Mouse (Mus musculus) intestine, embryonic 15.5 days (tissue): ENCODE measurements around the gene Itpr2. TPM values are rescaled to one million over a fixed set of nuclear protein-coding genes. Genes with fewer than 3 reads are reported as not detected.

Source experiments
- ATAC-seq: fragments of 200-750 bp; cut with Nextera tagmentation; 2 replicates; pipeline ENCODE4 v1.8.0; 2017; ENCODE audit warnings: moderate TSS enrichment, moderate library complexity
- H3K27ac ChIP-seq: fragments of 300-500 bp; sonication (generic); 2 replicates; pipeline ENCODE4 v1.5.1; 2015; ENCODE audit warnings: mild to moderate bottlenecking, inconsistent platforms
- H3K27me3 ChIP-seq: fragments of 300-500 bp; sonication (generic); replicated peaks from 2 replicates; pipeline ENCODE4 v1.6.1; 2015; ENCODE audit warnings: inconsistent platforms
- H3K36me3 ChIP-seq: fragments of 300-500 bp; sonication (generic); 2 replicates; pipeline ENCODE4 v1.6.1; 2015; ENCODE audit warnings: inconsistent platforms
- H3K4me1 ChIP-seq: fragments of 300-500 bp; sonication (generic); replicated peaks from 2 replicates; pipeline ENCODE4 v1.6.1; 2015; ENCODE audit warnings: inconsistent platforms
- H3K4me2 ChIP-seq: fragments of 300-500 bp; sonication (generic); replicated peaks from 2 replicates; pipeline ENCODE4 v1.6.1; 2015; ENCODE audit warnings: mild to moderate bottlenecking, inconsistent platforms
- H3K4me3 ChIP-seq: fragments of 300-500 bp; sonication (generic); replicated peaks from 2 replicates; pipeline ENCODE4 v1.5.1; 2015; ENCODE audit warnings: inconsistent platforms
- H3K9ac ChIP-seq: fragments of 300-500 bp; sonication (generic); 2 replicates; pipeline ENCODE4 v1.6.1; 2015; ENCODE audit warnings: inconsistent platforms
- H3K9me3 ChIP-seq: fragments of 300-500 bp; sonication (generic); 2 replicates; pipeline ENCODE4 v1.6.1; 2016; ENCODE audit warnings: inconsistent platforms
- WGBS: fragments of 180-500 bp; shearing (Covaris S2); methylation state at CpG from one replicate; pipeline ENCODE4 v1.1.7; 2015; 5-methylcytosine and 5-hydroxymethylcytosine counted together
- polyA plus RNA-seq: library from polyadenylated mRNA; unstranded; fragments of >200 nt; fragmentation: Nextera tagmentation; extraction: Ambion mirVana; gene quantifications from 2 replicates; pipeline ENCODE4 v1.2.1, GENCODE M21; 2015

Itpr2 gene
- polyA plus RNA-seq, 1 experiment from 2014 or later = 8.8 TPM

DNA sequence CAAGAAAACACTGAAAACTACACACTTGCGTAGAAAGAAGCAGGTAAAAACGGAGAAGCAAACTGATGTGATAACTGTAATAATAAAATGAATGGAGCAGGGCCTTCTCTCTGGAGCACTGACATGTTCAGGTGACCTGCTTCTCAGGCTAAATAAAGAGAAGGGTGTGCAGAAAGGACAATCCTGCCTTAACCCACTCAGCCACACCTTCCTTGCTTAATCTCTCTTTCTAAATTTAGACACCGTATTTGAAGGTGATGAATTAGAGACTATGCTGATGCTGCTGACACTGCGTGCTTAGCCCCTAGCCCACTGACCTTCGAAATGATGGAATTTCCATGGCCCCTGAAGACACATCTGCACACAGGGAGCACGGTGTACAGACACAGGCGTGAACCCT lies 164.8 kb downstream of the Itpr2 start:
- H3K4me1 ChIP-seq = no peaks in the 10 kb centered on the region
- no peak for ATAC-seq
- H3K4me2 ChIP-seq = no peak overlapping the region
- 72% methylated on average over 7 of the region's 7 CpGs for WGBS
- no peak overlapping the region for H3K27ac ChIP-seq
- H3K9me3 ChIP-seq = no peaks in the 10 kb centered on the region
- H3K9ac ChIP-seq = no peak overlapping the region
- no peaks in the 10 kb centered on the region for H3K36me3 ChIP-seq
- H3K4me3 ChIP-seq = no peak overlapping the region
- H3K27me3 ChIP-seq = no peaks in the 10 kb centered on the region

- H3K4me3 ChIP-seq = no peak overlapping the region
- WGBS = 94% methylated on average over 9 of the region's 9 CpGs
- no peak overlapping the region for H3K4me2 ChIP-seq
- H3K27me3 ChIP-seq = no peaks in the 10 kb centered on the region
- H3K9me3 ChIP-seq = no peaks in the 10 kb centered on the region
- no peaks in the 10 kb centered on the region for H3K36me3 ChIP-seq
- H3K9ac ChIP-seq = no peak overlapping the region
- no peaks in the 10 kb centered on the region for H3K4me1 ChIP-seq
- H3K27ac ChIP-seq = no peak overlapping the region
- no peak for ATAC-seq
Measured at GRCm38 (mm10) chr6:146335191-146335590, 166.8 kb downstream of the Itpr2 start.

- Histone ChIP-seq H3K4me1 (no peaks in the 10 kb centered on the region), H3K4me3 (no peak overlapping the region), H3K4me2 (no peak overlapping the region), H3K27ac (no peak overlapping the region), H3K36me3 (no peaks in the 10 kb centered on the region), H3K9ac (no peak overlapping the region), H3K9me3 (no peaks in the 10 kb centered on the region), H3K27me3 (no peaks in the 10 kb centered on the region)
- ATAC-seq = no peak
- 74% methylated on average over 3 of the region's 3 CpGs for WGBS
Measured at GRCm38 (mm10) chr6:146333506-146333905, 168.5 kb downstream of the Itpr2 start.

- Histone ChIP-seq H3K27ac (no peak overlapping the region), H3K4me2 (no peak overlapping the region), H3K27me3 (no peaks in the 10 kb centered on the region), H3K4me3 (no peak overlapping the region), H3K36me3 (no peaks in the 10 kb centered on the region), H3K9me3 (no peaks in the 10 kb centered on the region), H3K4me1 (no peaks in the 10 kb centered on the region), H3K9ac (no peak overlapping the region)
- no peak for ATAC-seq
- 58% methylated on average over 6 of the region's 6 CpGs for WGBS
Measured at GRCm38 (mm10) chr6:146331017-146331669, 170.9 kb downstream of the Itpr2 start.

DNA sequence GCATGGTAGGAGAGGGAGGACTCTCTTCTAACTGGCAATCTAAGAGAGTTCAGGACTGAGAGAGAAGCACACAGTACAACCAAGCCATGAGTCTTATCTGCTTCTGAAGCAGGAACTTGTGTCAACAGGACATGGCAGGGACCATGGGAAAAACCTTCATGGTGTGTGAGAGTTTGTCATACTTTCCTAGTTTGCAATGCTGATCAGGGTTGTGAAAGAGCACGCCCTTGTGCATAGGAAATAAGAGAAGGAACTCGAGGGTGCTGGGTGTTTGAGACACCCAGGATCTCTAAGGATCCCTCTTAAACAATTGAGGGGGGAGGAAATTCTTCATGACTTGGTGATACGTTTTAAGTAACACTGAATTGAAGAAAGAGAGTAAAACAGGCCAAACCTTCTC lies 172.9 kb downstream of the Itpr2 start:
- no peak overlapping the region for H3K27ac ChIP-seq
- H3K9me3 ChIP-seq = no peaks in the 10 kb centered on the region
- 85% methylated on average over 3 of the region's 3 CpGs for WGBS
- no peak overlapping the region for H3K4me2 ChIP-seq
- H3K4me1 ChIP-seq = peaks cover under 1% of the 10 kb centered on the region
- H3K27me3 ChIP-seq = no peaks in the 10 kb centered on the region
- H3K36me3 ChIP-seq = no peaks in the 10 kb centered on the region
- ATAC-seq = no peak
- no peak overlapping the region for H3K9ac ChIP-seq
- H3K4me3 ChIP-seq = no peak overlapping the region

- Histone ChIP-seq H3K4me1 (peaks cover 15% of the 10 kb centered on the region), H3K9ac (no peak overlapping the region), H3K4me3 (no peak overlapping the region), H3K4me2 (no peak overlapping the region), H3K27ac (no peak overlapping the region), H3K9me3 (no peaks in the 10 kb centered on the region), H3K36me3 (no peaks in the 10 kb centered on the region), H3K27me3 (no peaks in the 10 kb centered on the region)
- no peak for ATAC-seq
- WGBS = 92% methylated on average over 8 of the region's 8 CpGs
Measured at GRCm38 (mm10) chr6:146326631-146327030, 175.4 kb downstream of the Itpr2 start.

DNA sequence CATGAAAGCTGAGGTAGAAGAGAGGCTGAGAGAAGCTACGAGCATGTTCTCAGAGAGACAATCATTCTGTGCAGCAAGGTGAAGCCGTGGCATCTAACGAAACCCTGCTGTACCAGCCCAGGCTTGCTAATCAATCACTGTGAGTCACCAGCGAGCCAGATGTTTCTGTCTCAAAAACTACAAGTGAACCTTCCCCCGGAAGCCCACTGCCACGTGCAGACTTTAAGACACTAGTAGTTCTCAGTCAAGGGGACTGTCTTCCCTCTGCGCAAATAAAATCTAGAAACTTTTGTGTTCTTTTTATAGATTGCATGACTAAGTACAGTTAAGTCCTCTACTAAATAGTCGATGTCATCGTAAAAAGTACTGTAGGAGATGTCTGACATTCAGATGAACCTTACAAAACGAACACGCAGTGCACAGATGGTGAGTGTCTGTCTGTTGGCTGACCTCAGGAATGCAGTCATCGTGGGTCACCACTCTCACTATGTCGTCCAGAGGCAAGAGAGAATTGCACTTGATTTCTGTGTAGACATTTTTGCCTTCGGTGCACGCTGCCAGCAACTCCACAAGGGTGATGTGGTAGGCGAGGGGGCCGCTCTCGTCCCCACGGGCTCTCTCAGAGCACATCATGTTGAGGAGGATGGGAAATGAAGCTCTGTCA lies 177.3 kb downstream of the Itpr2 start:
- Histone ChIP-seq H3K36me3 (no peaks in the 10 kb centered on the region), H3K4me3 (no peak overlapping the region), H3K27me3 (no peaks in the 10 kb centered on the region), H3K27ac (no peak overlapping the region), H3K4me2 (no peak overlapping the region), H3K4me1 (peaks cover 16% of the 10 kb centered on the region), H3K9ac (no peak overlapping the region), H3K9me3 (no peaks in the 10 kb centered on the region)
- 60% methylated on average over 19 of the region's 19 CpGs for WGBS
- ATAC-seq = no peak

DNA sequence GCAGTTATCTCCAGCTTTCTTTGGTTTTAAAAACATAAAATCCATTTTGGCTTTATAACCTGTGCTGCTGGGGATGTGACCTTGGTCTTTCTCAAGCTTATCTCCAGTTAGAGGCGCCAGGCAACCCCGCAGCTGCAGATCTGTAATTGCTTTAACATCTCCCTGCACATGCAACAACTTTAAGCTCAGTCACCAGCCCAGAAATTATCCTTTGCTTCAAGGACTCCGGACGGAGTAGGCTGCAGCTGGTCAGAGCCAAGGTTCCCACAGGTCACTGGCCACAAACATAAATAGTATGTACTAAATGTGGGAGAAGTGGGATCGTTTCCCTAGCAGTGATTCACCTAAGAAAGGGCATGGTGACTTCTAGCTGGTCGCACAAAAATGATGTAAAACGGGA lies 179.5 kb downstream of the Itpr2 start:
- Histone ChIP-seq H3K4me3 (no peak overlapping the region), H3K4me2 (no peak overlapping the region), H3K4me1 (peaks cover 16% of the 10 kb centered on the region), H3K27me3 (no peaks in the 10 kb centered on the region), H3K9ac (no peak overlapping the region), H3K9me3 (no peaks in the 10 kb centered on the region), H3K36me3 (no peaks in the 10 kb centered on the region), H3K27ac (no peak overlapping the region)
- peak; percentile 23; the same call in 1 of the 2 replicates for ATAC-seq
- 31% methylated on average over 7 of the region's 7 CpGs for WGBS

DNA sequence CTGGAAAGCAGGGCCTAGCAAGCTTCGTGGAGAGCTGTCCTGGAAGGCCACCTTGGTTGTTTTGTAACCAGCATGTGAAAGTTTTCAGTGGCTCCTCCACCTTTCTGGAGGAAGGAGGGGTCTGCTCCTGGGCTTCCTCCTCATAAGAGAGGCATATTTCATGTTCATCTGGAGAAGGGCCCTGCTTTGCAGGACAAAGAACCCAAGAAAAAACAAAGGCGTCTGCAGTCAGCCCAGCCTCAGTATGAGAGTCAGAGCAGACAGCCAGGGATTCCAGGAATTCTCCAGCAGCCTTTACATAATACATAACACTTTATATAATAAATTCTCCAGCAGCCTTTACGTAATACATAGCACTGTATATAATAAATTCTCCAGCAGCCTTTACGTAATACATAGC lies 180.1 kb downstream of the Itpr2 start:
- Histone ChIP-seq H3K27ac (peak overlapping the region; percentile 41; the same call in 1 of the 2 replicates), H3K27me3 (no peaks in the 10 kb centered on the region), H3K9me3 (no peaks in the 10 kb centered on the region), H3K4me3 (no peak overlapping the region), H3K4me1 (peaks cover 16% of the 10 kb centered on the region), H3K9ac (no peak overlapping the region), H3K36me3 (no peaks in the 10 kb centered on the region), H3K4me2 (no peak overlapping the region)
- peak; percentile 73 for ATAC-seq
- 25% methylated on average over 4 of the region's 4 CpGs for WGBS

- H3K27me3 ChIP-seq = no peaks in the 10 kb centered on the region
- ATAC-seq = no peak
- WGBS = 71% methylated on average over 6 of the region's 6 CpGs
- H3K4me1 ChIP-seq = no peaks in the 10 kb centered on the region
- H3K9ac ChIP-seq = no peak overlapping the region
- H3K4me2 ChIP-seq = no peak overlapping the region
- no peak overlapping the region for H3K4me3 ChIP-seq
- H3K27ac ChIP-seq = no peak overlapping the region
- no peaks in the 10 kb centered on the region for H3K9me3 ChIP-seq
- no peaks in the 10 kb centered on the region for H3K36me3 ChIP-seq
Measured at GRCm38 (mm10) chr6:146316415-146316814, 185.6 kb downstream of the Itpr2 start.

DNA sequence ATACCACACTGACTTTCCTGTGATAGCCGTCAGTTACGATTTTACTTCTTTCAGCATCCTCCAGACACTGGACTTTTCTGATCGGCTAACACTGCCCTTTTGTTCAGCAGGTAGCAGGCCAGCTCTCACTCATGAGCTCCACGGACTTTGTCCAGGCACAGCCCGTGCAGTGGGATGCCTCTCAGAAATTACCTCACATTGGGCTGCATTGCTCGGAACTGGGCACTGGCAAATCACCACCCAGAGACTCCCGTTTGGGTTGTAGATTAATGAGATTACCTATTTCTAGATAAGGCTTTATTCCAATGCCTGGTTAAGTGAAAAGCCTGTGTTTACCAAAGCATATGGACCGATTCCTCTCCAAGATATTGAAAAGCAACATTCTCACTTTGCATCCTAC lies 186.9 kb downstream of the Itpr2 start:
- H3K9me3 ChIP-seq = no peaks in the 10 kb centered on the region
- H3K4me3 ChIP-seq = no peak overlapping the region
- no peak for ATAC-seq
- H3K27me3 ChIP-seq = no peaks in the 10 kb centered on the region
- H3K27ac ChIP-seq = no peak overlapping the region
- no peak overlapping the region for H3K9ac ChIP-seq
- H3K36me3 ChIP-seq = no peaks in the 10 kb centered on the region
- no peaks in the 10 kb centered on the region for H3K4me1 ChIP-seq
- 82% methylated on average over 8 of the region's 8 CpGs for WGBS
- H3K4me2 ChIP-seq = no peak overlapping the region

- Histone ChIP-seq H3K4me1 (no peaks in the 10 kb centered on the region; the same call in 1 of the 2 replicates), H3K9me3 (no peaks in the 10 kb centered on the region), H3K27ac (no peak overlapping the region), H3K4me2 (no peak overlapping the region), H3K9ac (no peak overlapping the region), H3K36me3 (no peaks in the 10 kb centered on the region), H3K27me3 (no peaks in the 10 kb centered on the region), H3K4me3 (no peak overlapping the region)
- WGBS = 91% methylated on average over 5 of the region's 5 CpGs
- no peak for ATAC-seq
Measured at GRCm38 (mm10) chr6:146314304-146314703, 187.7 kb downstream of the Itpr2 start.

GRCm38 (mm10) chr6:146313396-146313795 lies 188.6 kb downstream of the Itpr2 start:
- no peaks in the 10 kb centered on the region; the same call in 1 of the 2 replicates for H3K4me1 ChIP-seq
- no peak overlapping the region for H3K9ac ChIP-seq
- no peaks in the 10 kb centered on the region for H3K36me3 ChIP-seq
- 85% methylated on average over 4 of the region's 4 CpGs for WGBS
- H3K27ac ChIP-seq = no peak overlapping the region
- ATAC-seq = no peak
- H3K27me3 ChIP-seq = no peaks in the 10 kb centered on the region
- no peak overlapping the region for H3K4me3 ChIP-seq
- H3K9me3 ChIP-seq = no peaks in the 10 kb centered on the region
- H3K4me2 ChIP-seq = no peak overlapping the region
